Comparison of ENCODE assay signal across 30 mouse cellular contexts in the genomic region with DNA sequence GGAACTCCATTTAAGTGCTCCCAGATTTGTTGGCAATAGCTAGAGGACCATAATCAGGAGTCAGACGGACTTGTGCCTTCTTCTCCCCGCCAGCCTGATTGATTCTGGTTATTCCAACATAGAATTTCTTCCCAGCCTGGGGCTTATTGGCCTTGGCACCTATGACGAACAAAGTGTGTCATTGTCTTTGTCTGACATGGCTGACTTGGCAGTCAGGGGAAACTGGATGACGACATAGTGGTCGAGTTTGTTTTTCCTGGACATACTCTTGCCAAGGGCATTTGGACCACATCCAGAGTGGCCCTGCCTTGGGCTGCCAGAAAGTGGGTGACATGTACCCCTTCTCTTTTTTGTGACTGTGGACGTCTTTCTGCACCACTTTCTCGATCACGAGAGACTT.
DNase-seq lines count a peak whose midpoint lies in the region; ATAC-seq and TF ChIP-seq lines count a peak whose summit lies in the region.
"Had no signal": no experiment of that assay in that cellular context is flagged by ENCODE, and none has a peak within 500 bp of the region (broad histone marks: within the 10 kb centered on the region; RNA-seq: fewer than 3 reads in every experiment).

No protein-coding gene starts in this region.

- DNase-seq in embryonic facial prominence, embryonic 14.5 days (ENCODE audit: low spot score): peak; percentile 31
- DNase-seq in embryonic facial prominence, embryonic 10.5 days (ENCODE audit: low spot score): no peak
- no peak for DNase-seq in lung, postnatal 25 days (ENCODE audit: low spot score)
- peak; percentile 30 for DNase-seq in Muller cell, postnatal 12 days (ENCODE audit: inconsistent ontology term)
- peak; percentile 51 for DNase-seq in brain, embryonic 14.5 days (ENCODE audit: low read depth)
- DNase-seq in urinary bladder, adult 2 months (ENCODE audit: low spot score): no peak
- no peak for DNase-seq in midbrain, embryonic 10.5 days (ENCODE audit: low spot score)
- DNase-seq: B cell, adult 2 months; cerebellum, adult 18-20 months; gastrocnemius, adult 2 months; gastrocnemius, postnatal 36 days; heart, postnatal 10 days; kidney, adult 11 months; kidney, postnatal 14 days; layer of hippocampus, adult 9-11 months; lung, postnatal 4 days; midbrain, embryonic 14.5 days; right cerebral cortex, adult 18-20 months; spleen, adult 18-20 months; thymus, postnatal 36 days had no signal

- H3K9ac ChIP-seq in embryonic facial prominence, embryonic 14.5 days (ENCODE audit: low read depth, low read length): no peak overlapping the region
- no peak overlapping the region for H3K9ac ChIP-seq in lung, embryonic 16.5 days (ENCODE audit: low read length)
- H3K9ac ChIP-seq: embryonic facial prominence, embryonic 15.5 days; heart, embryonic 13.5 days; hindbrain, embryonic 15.5 days; limb, embryonic 15.5 days; liver, embryonic 15.5 days had no signal

- H3K36me3 ChIP-seq in embryonic facial prominence, embryonic 14.5 days (ENCODE audit: control insufficient read depth, insufficient read depth, low read length): no peaks in the 10 kb centered on the region
- no peaks in the 10 kb centered on the region for H3K36me3 ChIP-seq in embryonic facial prominence, embryonic 10.5 days (replicated peaks)
- H3K36me3 ChIP-seq in lung, embryonic 16.5 days (ENCODE audit: control insufficient read depth, insufficient read depth, low read length): no peaks in the 10 kb centered on the region
- no peaks in the 10 kb centered on the region for H3K36me3 ChIP-seq in midbrain, embryonic 10.5 days
- H3K36me3 ChIP-seq: embryonic facial prominence, embryonic 15.5 days; heart, embryonic 13.5 days; hindbrain, embryonic 10.5 days; hindbrain, embryonic 15.5 days; limb, embryonic 10.5 days; limb, embryonic 15.5 days; liver, embryonic 15.5 days had no signal

- no peaks in the 10 kb centered on the region for H3K9me3 ChIP-seq in embryonic facial prominence, embryonic 14.5 days (ENCODE audit: control insufficient read depth, low read length)
- H3K9me3 ChIP-seq in embryonic facial prominence, embryonic 10.5 days: no peaks in the 10 kb centered on the region
- H3K9me3 ChIP-seq in lung, embryonic 16.5 days (ENCODE audit: control insufficient read depth, low read length): no peaks in the 10 kb centered on the region
- no peaks in the 10 kb centered on the region for H3K9me3 ChIP-seq in midbrain, embryonic 10.5 days (replicated peaks)
- H3K9me3 ChIP-seq: embryonic facial prominence, embryonic 15.5 days; heart, embryonic 13.5 days; hindbrain, embryonic 10.5 days; hindbrain, embryonic 15.5 days; limb, embryonic 10.5 days; limb, embryonic 15.5 days; liver, embryonic 15.5 days had no signal

- no peak for ATAC-seq in embryonic facial prominence, embryonic 14.5 days (ENCODE audit: low read depth)
- 0 out of 2 replicates have a peak, but pooled peaks have one; percentile 13 for ATAC-seq in lung, embryonic 16.5 days (ENCODE audit: low read depth)
- ATAC-seq: forebrain, embryonic 16.5 days; inflammation-experienced regulatory T-cells, adult 6 months had no signal

- H3K4me1 ChIP-seq in embryonic facial prominence, embryonic 14.5 days (ENCODE audit: control insufficient read depth, insufficient read depth, low read length): peaks cover 7% of the 10 kb centered on the region; the same call in 1 of the 2 replicates
- H3K4me1 ChIP-seq in embryonic facial prominence, embryonic 10.5 days: no peaks in the 10 kb centered on the region; the same call in 1 of the 2 replicates
- H3K4me1 ChIP-seq in lung, embryonic 16.5 days (replicated peaks; ENCODE audit: control insufficient read depth, insufficient read depth, low read length): peaks cover 13% of the 10 kb centered on the region
- H3K4me1 ChIP-seq in midbrain, embryonic 10.5 days: peaks cover 11% of the 10 kb centered on the region; the same call in 1 of the 2 replicates
- H3K4me1 ChIP-seq: embryonic facial prominence, embryonic 15.5 days; heart, embryonic 13.5 days; hindbrain, embryonic 10.5 days; limb, embryonic 10.5 days; limb, embryonic 15.5 days; liver, embryonic 15.5 days had no signal

- no peak for TF ChIP-seq POLR2A in brain, embryonic 14.5 days (IDR thresholded peaks at IDR 0.05; ENCODE audit: borderline replicate concordance, extremely low read depth, insufficient read depth, insufficient read length, poor library complexity, severe bottlenecking)

- WGBS in embryonic facial prominence, embryonic 14.5 days: 56% methylated on average over 8 of the region's 8 CpGs
- WGBS in embryonic facial prominence, embryonic 10.5 days: 65% methylated on average over 8 of the region's 8 CpGs
- whole genome bisulfite sequencing in lung, embryonic 16.5 days: 54% methylated on average over 8 of the region's 8 CpGs
- 87% methylated on average over 8 of the region's 8 CpGs for WGBS in midbrain, embryonic 10.5 days

- H3K4me3 ChIP-seq in embryonic facial prominence, embryonic 14.5 days (ENCODE audit: low read depth, low read length): no peak overlapping the region
- no peak overlapping the region for H3K4me3 ChIP-seq in embryonic facial prominence, embryonic 10.5 days
- no peak overlapping the region for H3K4me3 ChIP-seq in lung, embryonic 16.5 days (ENCODE audit: low read length)
- no peak overlapping the region for H3K4me3 ChIP-seq in midbrain, embryonic 10.5 days
- H3K4me3 ChIP-seq: embryonic facial prominence, embryonic 15.5 days; gastrocnemius, adult 2 months; heart, embryonic 13.5 days; hindbrain, embryonic 10.5 days; hindbrain, embryonic 15.5 days; limb, embryonic 10.5 days; limb, embryonic 15.5 days; liver, embryonic 15.5 days had no signal

- TF ChIP-seq CTCF in brain, embryonic 14.5 days (IDR thresholded peaks at IDR 0.05; ENCODE audit: borderline replicate concordance, extremely low read depth, insufficient read depth, insufficient read length): no peak

- H3K27ac ChIP-seq in embryonic facial prominence, embryonic 14.5 days (replicated peaks; ENCODE audit: low read depth, low read length): no peak overlapping the region
- H3K27ac ChIP-seq in embryonic facial prominence, embryonic 10.5 days (replicated peaks): no peak overlapping the region
- H3K27ac ChIP-seq in lung, embryonic 16.5 days (ENCODE audit: low read length): no peak overlapping the region
- H3K27ac ChIP-seq in midbrain, embryonic 10.5 days (replicated peaks): no peak overlapping the region
- H3K27ac ChIP-seq: embryonic facial prominence, embryonic 15.5 days; gastrocnemius, adult 2 months; heart, embryonic 13.5 days; hindbrain, embryonic 10.5 days; limb, embryonic 10.5 days; limb, embryonic 15.5 days; liver, embryonic 15.5 days had no signal

- no peaks in the 10 kb centered on the region for H3K27me3 ChIP-seq in embryonic facial prominence, embryonic 14.5 days (replicated peaks; ENCODE audit: control insufficient read depth, insufficient read depth, low read length)
- H3K27me3 ChIP-seq in embryonic facial prominence, embryonic 10.5 days (replicated peaks; ENCODE audit: low read depth, poor library complexity, severe bottlenecking): no peaks in the 10 kb centered on the region
- no peaks in the 10 kb centered on the region for H3K27me3 ChIP-seq in lung, embryonic 16.5 days (ENCODE audit: control insufficient read depth, insufficient read depth, low read depth, low read length)
- no peaks in the 10 kb centered on the region for H3K27me3 ChIP-seq in midbrain, embryonic 10.5 days (ENCODE audit: low read depth, poor library complexity, severe bottlenecking)
- H3K27me3 ChIP-seq: embryonic facial prominence, embryonic 15.5 days; heart, embryonic 13.5 days; liver, embryonic 15.5 days had no signal

- no peak overlapping the region for H3K4me2 ChIP-seq in embryonic facial prominence, embryonic 14.5 days (ENCODE audit: low read depth, low read length)
- no peak overlapping the region for H3K4me2 ChIP-seq in lung, embryonic 16.5 days (ENCODE audit: low read depth, low read length)
- H3K4me2 ChIP-seq: embryonic facial prominence, embryonic 15.5 days; heart, embryonic 13.5 days; hindbrain, embryonic 15.5 days; limb, embryonic 15.5 days; liver, embryonic 15.5 days had no signal

Comparison
In these comparisons a context has a peak if more than half of its experiments do, and no peak if none do; other contexts are left out.
1. DNase-seq: peak in embryonic facial prominence, embryonic 14.5 days (single experiment), Muller cell, postnatal 12 days (single experiment) and brain, embryonic 14.5 days (single experiment); none in embryonic facial prominence, embryonic 10.5 days (single experiment), lung, postnatal 25 days (single experiment), urinary bladder, adult 2 months (single experiment) and midbrain, embryonic 10.5 days (single experiment).